Mouse (Mus musculus): ENCODE data around the gene Gm49358.

GRCm38 (mm10) chr10:86796073-86796741 lies 32.4 kb downstream of the Gm49358 start:
- no peak for TF ChIP-seq CTCF (IDR thresholded peaks at IDR 0.05; ENCODE audit: low read depth)
- TF ChIP-seq EP300 (IDR thresholded peaks at IDR 0.05; ENCODE audit: low read depth) = no peak

All from liver, postnatal 0 days (tissue).